ENCODE assay signal across 29 mouse cellular contexts in the genomic region with DNA sequence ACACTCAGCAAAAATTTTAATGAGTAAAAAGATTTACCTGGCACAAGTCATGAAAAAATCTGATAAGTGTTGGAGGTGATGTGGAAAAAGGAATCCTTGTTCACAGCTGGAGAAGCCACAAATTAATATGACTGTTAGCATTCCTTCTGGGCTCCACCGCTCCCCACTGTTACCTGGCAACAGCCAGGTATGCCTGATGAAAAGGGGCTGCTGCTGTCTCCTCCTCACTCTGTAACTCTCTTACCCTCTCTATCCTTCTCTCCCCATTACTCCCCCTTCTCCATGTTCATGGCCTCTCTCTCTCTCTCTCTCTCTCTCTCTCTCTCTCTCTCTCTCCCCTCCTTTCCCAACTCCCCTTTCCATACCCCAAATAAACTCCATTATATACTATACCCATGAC.
DNase-seq lines count a peak whose midpoint lies in the region; ATAC-seq and TF ChIP-seq lines count a peak whose summit lies in the region.
"Had no signal": no experiment of that assay in that cellular context is flagged by ENCODE, and none has a peak within 500 bp of the region (broad histone marks: within the 10 kb centered on the region; RNA-seq: fewer than 3 reads in every experiment).

No protein-coding gene starts in this region.

- no peak overlapping the region for H3K9ac ChIP-seq in forebrain, postnatal 0 days
- no peak overlapping the region for H3K9ac ChIP-seq in forebrain, embryonic 12.5 days
- H3K9ac ChIP-seq in hindbrain, postnatal 0 days (replicated peaks; ENCODE audit: low read length): no peak overlapping the region
- H3K9ac ChIP-seq in midbrain, embryonic 16.5 days (ENCODE audit: low read depth, low read length): no peak overlapping the region
- H3K9ac ChIP-seq: embryonic facial prominence, embryonic 13.5 days; forebrain, embryonic 13.5 days; hindbrain, embryonic 15.5 days had no signal

- H3K4me1 ChIP-seq in forebrain, postnatal 0 days (ENCODE audit: insufficient read depth): no peaks in the 10 kb centered on the region
- H3K4me1 ChIP-seq in forebrain, embryonic 12.5 days: no peaks in the 10 kb centered on the region
- 0 out of 2 replicates have a peak, but pooled peaks cover 2% of the 10 kb centered on the region for H3K4me1 ChIP-seq in hindbrain, postnatal 0 days (ENCODE audit: insufficient read depth, low read length)
- H3K4me1 ChIP-seq in hindbrain, embryonic 10.5 days (replicated peaks): no peaks in the 10 kb centered on the region
- H3K4me1 ChIP-seq in midbrain, embryonic 16.5 days (ENCODE audit: control insufficient read depth, insufficient read depth, low read length): peaks cover 2% of the 10 kb centered on the region; the same call in 1 of the 2 replicates
- H3K4me1 ChIP-seq in midbrain, embryonic 10.5 days: no peaks in the 10 kb centered on the region
- H3K4me1 ChIP-seq: forebrain, embryonic 13.5 days; hindbrain, embryonic 15.5 days had no signal

- no peaks in the 10 kb centered on the region for H3K36me3 ChIP-seq in forebrain, postnatal 0 days (ENCODE audit: insufficient read depth)
- no peaks in the 10 kb centered on the region for H3K36me3 ChIP-seq in forebrain, embryonic 12.5 days (replicated peaks)
- no peaks in the 10 kb centered on the region for H3K36me3 ChIP-seq in hindbrain, postnatal 0 days (ENCODE audit: insufficient read depth, low read length)
- no peaks in the 10 kb centered on the region for H3K36me3 ChIP-seq in hindbrain, embryonic 10.5 days
- H3K36me3 ChIP-seq in midbrain, embryonic 16.5 days (ENCODE audit: control insufficient read depth, insufficient read depth, low read length): no peaks in the 10 kb centered on the region
- H3K36me3 ChIP-seq in midbrain, embryonic 10.5 days: no peaks in the 10 kb centered on the region
- H3K36me3 ChIP-seq: embryonic facial prominence, embryonic 10.5 days; embryonic facial prominence, embryonic 13.5 days; G1E; hindbrain, embryonic 15.5 days had no signal

- DNase-seq in forebrain, postnatal 0 days: no peak
- DNase-seq in hindbrain, postnatal 0 days (ENCODE audit: low spot score): no peak
- DNase-seq in hindbrain, embryonic 10.5 days (ENCODE audit: low spot score): no peak
- no peak for DNase-seq in midbrain, embryonic 10.5 days (ENCODE audit: low spot score)
- DNase-seq: adrenal gland, postnatal 10 days; adrenal gland, postnatal 36 days; B cell, adult 2 months; cerebellum, adult 11 months; cerebellum, adult 8-10 months; cerebellum, postnatal 10 days; cerebellum, postnatal 36 days; embryo, embryonic 11 days; gastrocnemius, postnatal 10 days; gastrocnemius, postnatal 36 days; heart, postnatal 36 days; kidney, adult 18-20 months had no signal

- no peak overlapping the region for H3K27ac ChIP-seq in forebrain, postnatal 0 days (ENCODE audit: low read depth, low read length)
- H3K27ac ChIP-seq in forebrain, embryonic 12.5 days: no peak overlapping the region
- H3K27ac ChIP-seq in hindbrain, postnatal 0 days: no peak overlapping the region
- no peak overlapping the region for H3K27ac ChIP-seq in hindbrain, embryonic 10.5 days
- H3K27ac ChIP-seq in midbrain, embryonic 16.5 days (ENCODE audit: low read length): no peak overlapping the region
- H3K27ac ChIP-seq in midbrain, embryonic 10.5 days (replicated peaks): no peak overlapping the region
- H3K27ac ChIP-seq: embryonic facial prominence, embryonic 10.5 days; embryonic facial prominence, embryonic 13.5 days; forebrain, embryonic 13.5 days; hindbrain, embryonic 15.5 days had no signal

- no peak overlapping the region for H3K4me2 ChIP-seq in forebrain, postnatal 0 days (ENCODE audit: low read depth)
- H3K4me2 ChIP-seq in forebrain, embryonic 12.5 days: no peak overlapping the region
- no peak overlapping the region for H3K4me2 ChIP-seq in hindbrain, postnatal 0 days (ENCODE audit: low read depth, low read length)
- no peak overlapping the region for H3K4me2 ChIP-seq in midbrain, embryonic 16.5 days (ENCODE audit: low read length)
- H3K4me2 ChIP-seq: embryonic facial prominence, embryonic 13.5 days; forebrain, embryonic 13.5 days; heart, embryonic 11.5 days; hindbrain, embryonic 15.5 days had no signal

- H3K9me3 ChIP-seq in forebrain, postnatal 0 days (ENCODE audit: low read length): no peaks in the 10 kb centered on the region
- H3K9me3 ChIP-seq in forebrain, embryonic 12.5 days: no peaks in the 10 kb centered on the region
- no peaks in the 10 kb centered on the region for H3K9me3 ChIP-seq in hindbrain, postnatal 0 days (ENCODE audit: low read length)
- H3K9me3 ChIP-seq in hindbrain, embryonic 10.5 days: no peaks in the 10 kb centered on the region
- no peaks in the 10 kb centered on the region for H3K9me3 ChIP-seq in midbrain, embryonic 16.5 days (replicated peaks; ENCODE audit: control insufficient read depth, low read length, poor library complexity, severe bottlenecking)
- no peaks in the 10 kb centered on the region for H3K9me3 ChIP-seq in midbrain, embryonic 10.5 days (replicated peaks)
- H3K9me3 ChIP-seq: embryonic facial prominence, embryonic 10.5 days; embryonic facial prominence, embryonic 13.5 days; forebrain, embryonic 13.5 days; G1E; hindbrain, embryonic 15.5 days had no signal

- H3K27me3 ChIP-seq in forebrain, postnatal 0 days (ENCODE audit: insufficient read depth, low read length): no peaks in the 10 kb centered on the region
- no peaks in the 10 kb centered on the region for H3K27me3 ChIP-seq in forebrain, embryonic 12.5 days
- no peaks in the 10 kb centered on the region for H3K27me3 ChIP-seq in hindbrain, postnatal 0 days (ENCODE audit: insufficient read depth, low read length)
- no peaks in the 10 kb centered on the region for H3K27me3 ChIP-seq in hindbrain, embryonic 10.5 days (ENCODE audit: insufficient read depth, poor library complexity, severe bottlenecking)
- H3K27me3 ChIP-seq in midbrain, embryonic 16.5 days (ENCODE audit: control insufficient read depth, insufficient read depth, low read depth, low read length): no peaks in the 10 kb centered on the region
- no peaks in the 10 kb centered on the region for H3K27me3 ChIP-seq in midbrain, embryonic 10.5 days (ENCODE audit: low read depth, poor library complexity, severe bottlenecking)
- H3K27me3 ChIP-seq: CH12.LX; embryonic facial prominence, embryonic 13.5 days; forebrain, embryonic 13.5 days; hindbrain, embryonic 15.5 days; Patski had no signal

- 75% methylated on average over 1 of the region's 1 CpGs for WGBS in forebrain, postnatal 0 days
- whole genome bisulfite sequencing in forebrain, embryonic 12.5 days: 81% methylated on average over 1 of the region's 1 CpGs
- WGBS in hindbrain, postnatal 0 days: 69% methylated on average over 1 of the region's 1 CpGs
- 92% methylated on average over 1 of the region's 1 CpGs for WGBS in hindbrain, embryonic 10.5 days
- WGBS in midbrain, embryonic 16.5 days: 60% methylated on average over 1 of the region's 1 CpGs
- WGBS in midbrain, embryonic 10.5 days: 95% methylated on average over 1 of the region's 1 CpGs

- ATAC-seq in forebrain, postnatal 0 days: peak; percentile 60; the same call in 1 of the 2 replicates
- ATAC-seq in forebrain, embryonic 12.5 days (ENCODE audit: low FRiP score): no peak
- ATAC-seq in hindbrain, postnatal 0 days: 0 out of 2 replicates have a peak, but pooled peaks have one; percentile 49
- ATAC-seq in midbrain, embryonic 16.5 days: peak; percentile 92
- ATAC-seq: forebrain, embryonic 13.5 days; inflammation-experienced regulatory T-cells, adult 6 months; intestine, embryonic 16.5 days; Patski had no signal

- no peak for TF ChIP-seq CTCF in forebrain, postnatal 0 days (IDR thresholded peaks at IDR 0.05; ENCODE audit: low read depth)
- no peak for TF ChIP-seq CTCF in hindbrain, postnatal 0 days (IDR thresholded peaks at IDR 0.05; ENCODE audit: low read depth)

- no peak overlapping the region for H3K4me3 ChIP-seq in forebrain, postnatal 0 days (ENCODE audit: low read depth, low read length)
- no peak overlapping the region for H3K4me3 ChIP-seq in forebrain, embryonic 12.5 days (replicated peaks)
- H3K4me3 ChIP-seq in hindbrain, postnatal 0 days (ENCODE audit: low read length): no peak overlapping the region
- H3K4me3 ChIP-seq in hindbrain, embryonic 10.5 days: no peak overlapping the region
- H3K4me3 ChIP-seq in midbrain, embryonic 16.5 days (ENCODE audit: low read depth, low read length): no peak overlapping the region
- H3K4me3 ChIP-seq in midbrain, embryonic 10.5 days: no peak overlapping the region
- H3K4me3 ChIP-seq: embryonic facial prominence, embryonic 10.5 days; embryonic facial prominence, embryonic 13.5 days; erythroblast, embryonic 14.5 days; forebrain, embryonic 13.5 days; hindbrain, embryonic 15.5 days had no signal
